Mouse (Mus musculus) G1E (cell line): ENCODE measurements around the gene Scgb2b26.

Source experiments
- CTCF ChIP-seq: IDR thresholded peaks from 2 replicates; pipeline ENCODE4 v1.5.1; 2012; ENCODE audit warnings: low read depth, low read length, inconsistent platforms, mixed read lengths
- GATA1 ChIP-seq: IDR thresholded peaks from 2 replicates; pipeline ENCODE4 v1.6.1; 2012; ENCODE audit warnings: borderline replicate concordance, low read length, inconsistent platforms, mixed read lengths
- GATA2 ChIP-seq: IDR thresholded peaks from 2 replicates; pipeline ENCODE4 v1.6.1; 2012; ENCODE audit warnings: low read depth, low read length, inconsistent platforms, borderline replicate concordance
- POLR2AphosphoS5 ChIP-seq: IDR thresholded peaks from 2 replicates; pipeline ENCODE4 v1.6.1; 2012; ENCODE audit warnings: low read depth, low read length, inconsistent platforms; ENCODE audit not compliant: insufficient replicate concordance
- TAL1 ChIP-seq: conservative IDR thresholded peaks from 2 replicates; pipeline ENCODE4 v1.6.1; 2012; ENCODE audit warnings: low read depth, low read length, inconsistent platforms, mixed read lengths

DNA sequence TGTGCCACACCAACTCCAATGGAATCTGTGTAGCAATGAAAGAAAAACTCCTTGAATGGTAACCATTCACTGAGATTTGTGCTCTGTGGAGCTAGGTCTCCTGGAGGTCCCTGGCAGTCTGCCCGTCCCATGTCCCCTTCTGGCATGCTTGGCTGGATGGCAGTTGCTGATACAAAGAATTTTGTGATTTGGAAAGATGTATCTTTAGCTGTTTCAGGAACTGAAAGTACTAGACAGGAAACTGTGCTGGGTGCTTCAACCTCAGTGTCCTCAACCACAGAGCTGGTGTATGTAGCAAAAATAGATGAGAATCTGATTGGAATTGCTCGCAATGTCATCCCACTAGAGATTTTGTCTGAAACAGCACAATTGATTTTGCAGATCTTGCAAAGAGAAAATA, 44.8 kb downstream of the Scgb2b26 start:
- TF ChIP-seq CTCF (no peak), POLR2AphosphoS5 (no peak), GATA1 (no peak), TAL1 (no peak), GATA2 (no peak)
